Mouse (Mus musculus) megakaryocyte, embryonic 14.5 days (primary cell): ENCODE measurements around the gene Vmn2r67. TPM values are rescaled to one million over a fixed set of nuclear protein-coding genes. Genes with fewer than 3 reads are reported as not detected.
"Not testable (repeated sequence)": the region's sequence is repeated elsewhere in the genome, so short reads cannot be mapped to it uniquely, and the experiment has no call there.

Experiments used
- H3K27me3 ChIP-seq: replicated peaks from 2 replicates; pipeline ENCODE3; 2012; ENCODE audit warnings: inconsistent platforms
- H3K36me3 ChIP-seq: replicated peaks from 2 replicates; pipeline ENCODE3; 2012; ENCODE audit warnings: low read length, inconsistent platforms, mixed read lengths
- H3K4me1 ChIP-seq: 2 replicates; pipeline ENCODE4 v1.6.1; 2012; ENCODE audit warnings: inconsistent platforms
- H3K4me3 ChIP-seq: replicated peaks from 2 replicates; pipeline ENCODE3; 2012; ENCODE audit warnings: moderate library complexity, mild to moderate bottlenecking, inconsistent platforms
- H3K9me3 ChIP-seq: 2 replicates; pipeline ENCODE4 v1.6.1; 2012; ENCODE audit warnings: inconsistent platforms
- FLI1 ChIP-seq: IDR thresholded peaks from 2 replicates; pipeline ENCODE4 v1.6.1; 2012; ENCODE audit warnings: low read length, inconsistent platforms, mixed read lengths
- GATA1 ChIP-seq: IDR thresholded peaks from 3 replicates; pipeline ENCODE4 v1.6.1; 2012; ENCODE audit warnings: mixed read lengths, low read length, inconsistent platforms, borderline replicate concordance
- polyA plus RNA-seq: library from polyadenylated mRNA; stranded (reverse); fragments of >175 nt; gene quantifications from 2 replicates; pipeline ENCODE4 v1.2.3, GENCODE M21; 2012; ENCODE audit warnings: low replicate concordance; ENCODE audit not compliant: insufficient read depth

Vmn2r67 gene
- not detected in 2 replicates for polyA plus RNA-seq

- Histone ChIP-seq H3K9me3 (no peaks in the 10 kb centered on the region), H3K4me3 (no peak within 1 kb of the TSS), H3K4me1 (no peaks in the 10 kb centered on the region), H3K36me3 (no peaks in the 10 kb centered on the region), H3K27me3 (no peaks in the 10 kb centered on the region)
- no peak for TF ChIP-seq FLI1
- no peak for TF ChIP-seq GATA1
Measured at GRCm38 (mm10) chr7:85155898-85156297, at the start of gene Vmn2r67. Gene Vmn2r67 (minus strand): TSS chr7:85155998.

GRCm38 (mm10) chr7:85104531-85104930 is 51.3 kb downstream of the Vmn2r67 start:
- H3K9me3 ChIP-seq, H3K4me1 ChIP-seq, H3K4me3 ChIP-seq, H3K27me3 ChIP-seq, H3K36me3 ChIP-seq: not testable (repeated sequence)

Other genes starting within 250 kb of the Vmn2r67 start
- gene Vmn2r65, start 191.9 kb downstream of the Vmn2r67 start, polyA plus RNA-seq = not detected in 2 replicates
- gene Vmn2r66, start 143.7 kb downstream of the Vmn2r67 start, polyA plus RNA-seq = not detected in 2 replicates
- not detected in 2 replicates for gene Vmn2r68, start 81.8 kb upstream of the Vmn2r67 start, polyA plus RNA-seq